Mouse (Mus musculus): ENCODE measurements around the gene Hist1h1t.
A peak's percentile ranks its signal among the peaks of the same experiment; 100 is the strongest.

Gene Hist1h1t

DNA sequence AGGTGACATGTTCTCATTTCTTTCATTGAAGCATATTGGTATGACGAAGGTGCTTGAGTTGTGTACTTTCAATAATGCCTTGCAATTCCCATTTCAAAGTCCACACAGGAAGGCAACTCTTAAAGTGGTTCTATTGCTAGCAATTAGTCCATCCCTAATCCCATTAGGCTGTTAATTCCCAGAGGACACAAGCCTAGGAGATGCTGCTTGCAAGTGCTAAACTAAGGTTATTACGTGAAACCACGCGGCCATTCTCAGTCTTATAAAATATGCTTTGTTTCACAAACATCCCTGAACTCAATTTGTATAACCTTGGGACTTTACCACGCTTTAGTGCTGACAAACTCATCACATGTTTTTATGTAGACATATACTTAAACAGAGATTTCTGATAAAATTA lies 41.5 kb downstream of the Hist1h1t start:
- DNase-seq (ENCODE audit: low read depth, low spot score) = no peak

- DNase-seq (ENCODE audit: low read depth, low spot score) = no peak
Observed at GRCm38 (mm10) chr13:23738041-23738440, 42.4 kb downstream of the Hist1h1t start.

DNA sequence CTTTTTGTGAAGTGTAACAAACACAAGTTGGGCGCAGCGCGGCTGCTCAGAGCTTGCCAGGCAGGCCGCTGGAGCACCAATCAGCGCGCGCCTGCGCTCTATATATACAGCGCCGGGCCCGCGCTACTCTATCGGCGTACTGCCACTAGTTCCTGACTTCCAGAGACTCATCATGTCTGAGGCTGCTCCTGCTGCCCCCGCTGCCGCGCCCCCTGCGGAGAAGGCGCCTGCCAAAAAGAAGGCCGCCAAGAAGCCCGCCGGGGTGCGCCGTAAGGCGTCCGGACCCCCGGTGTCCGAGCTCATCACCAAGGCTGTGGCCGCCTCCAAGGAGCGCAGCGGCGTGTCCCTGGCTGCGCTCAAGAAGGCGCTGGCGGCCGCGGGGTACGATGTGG lies 43.1 kb downstream of the Hist1h1t start, which contains the start of gene Hist1h1c:
Gene Hist1h1c (plus strand): TSS at position 132 of the 392 bp plus-strand sequence.
- DNase-seq (ENCODE audit: low read depth, low spot score) = peak; percentile 68

GRCm38 (mm10) chr13:23739069-23739921 lies 43.7 kb downstream of the Hist1h1t start:
- DNase-seq (ENCODE audit: low read depth, low spot score) = peak; percentile 82

GRCm38 (mm10) chr13:23739922-23740252 lies 44.3 kb downstream of the Hist1h1t start:
- DNase-seq (ENCODE audit: low read depth, low spot score) = no peak

DNA sequence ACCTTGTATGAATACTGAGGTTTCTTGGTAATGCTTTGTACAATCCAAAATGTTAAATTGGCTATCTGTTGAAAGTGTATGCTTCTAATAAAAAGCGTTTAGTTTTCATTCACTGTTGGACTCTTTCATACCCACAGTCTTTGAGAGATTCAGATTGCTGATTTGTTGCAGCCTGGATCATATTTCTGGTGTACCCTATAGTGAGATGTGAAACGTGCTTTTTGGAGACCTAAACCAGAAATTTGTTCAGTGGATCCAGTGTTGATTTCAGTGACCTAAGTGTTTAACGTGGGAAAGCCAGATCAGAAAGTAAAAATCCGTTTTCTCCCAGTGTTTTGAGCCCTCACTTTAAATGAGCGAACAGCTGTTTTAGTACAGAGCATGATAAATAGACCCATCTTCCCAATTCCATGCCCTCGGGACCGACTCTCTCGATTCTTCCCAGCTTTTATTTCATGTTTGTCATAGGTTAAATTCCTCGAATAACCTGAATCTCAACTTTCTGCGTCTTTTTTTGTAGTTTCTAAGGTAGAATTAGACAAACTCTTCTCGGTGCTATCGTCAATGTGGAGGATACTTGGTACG lies 44.7 kb downstream of the Hist1h1t start:
- no peak for DNase-seq (ENCODE audit: low read depth, low spot score)

DNA sequence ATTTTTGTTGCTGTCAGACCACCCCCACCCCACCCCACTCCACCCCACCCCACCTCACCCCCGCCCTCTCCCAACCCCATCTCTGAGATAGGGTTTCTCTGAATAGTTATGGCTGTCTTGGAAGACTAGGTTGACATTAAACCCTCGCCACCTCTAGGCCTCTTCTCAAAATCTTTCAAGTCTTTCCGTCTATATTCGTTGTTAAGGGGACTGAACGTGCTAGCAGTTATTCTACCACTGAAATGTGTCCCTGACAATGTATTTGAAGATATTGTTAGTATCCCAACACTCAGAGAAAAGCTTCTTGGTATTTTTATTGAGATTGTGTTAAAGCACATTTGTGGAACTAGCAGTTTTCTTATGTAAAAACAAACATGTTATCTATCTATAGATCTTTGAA lies 45.3 kb downstream of the Hist1h1t start:
- no peak for DNase-seq (ENCODE audit: low read depth, low spot score)

DNA sequence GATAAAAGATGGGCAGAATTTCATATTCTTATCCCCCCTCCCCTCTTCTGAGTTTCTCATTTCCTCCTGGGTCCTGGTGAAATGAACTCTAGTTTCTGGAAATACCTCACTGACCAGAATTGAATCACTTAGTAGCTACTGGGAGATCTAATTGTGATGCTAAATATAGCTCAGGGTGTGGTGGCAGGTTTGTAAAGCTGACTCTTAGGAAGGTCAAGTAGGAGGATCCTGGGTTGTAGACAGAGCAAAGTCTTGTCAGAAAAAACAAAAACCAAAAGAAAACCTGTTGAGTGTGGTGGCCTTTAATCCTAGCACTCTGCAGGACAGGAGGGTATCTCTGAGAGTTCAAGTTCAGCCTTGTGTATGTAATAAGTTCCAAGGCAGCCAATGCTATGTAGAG lies 46.4 kb downstream of the Hist1h1t start:
- no peak for DNase-seq (ENCODE audit: low read depth, low spot score)

- DNase-seq (ENCODE audit: low read depth, low spot score) = no peak
Observed at GRCm38 (mm10) chr13:23743215-23743614, 47.6 kb downstream of the Hist1h1t start.

DNA sequence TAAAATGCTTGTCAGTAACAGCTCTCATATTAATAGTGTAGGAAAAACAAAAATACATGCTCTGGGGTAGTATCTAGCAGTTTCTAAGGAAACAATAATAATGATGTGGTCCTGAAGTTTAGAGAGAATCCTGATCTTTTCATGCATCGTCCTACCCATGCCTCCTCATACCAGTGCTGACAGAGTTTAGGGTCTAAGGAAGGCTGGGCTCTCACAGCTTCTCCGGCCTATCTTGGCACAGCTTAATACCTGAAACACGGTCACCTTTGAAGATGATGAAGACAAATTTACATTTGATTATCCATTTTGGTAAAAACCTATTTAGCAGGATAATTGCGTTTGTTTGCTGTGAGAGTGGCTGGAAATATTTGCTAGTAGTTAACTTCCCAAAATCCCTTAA lies 48.3 kb downstream of the Hist1h1t start:
- no peak for DNase-seq (ENCODE audit: low read depth, low spot score)

GRCm38 (mm10) chr13:23744421-23745380 lies 49.1 kb downstream of the Hist1h1t start:
- DNase-seq (ENCODE audit: low read depth, low spot score) = no peak

DNA sequence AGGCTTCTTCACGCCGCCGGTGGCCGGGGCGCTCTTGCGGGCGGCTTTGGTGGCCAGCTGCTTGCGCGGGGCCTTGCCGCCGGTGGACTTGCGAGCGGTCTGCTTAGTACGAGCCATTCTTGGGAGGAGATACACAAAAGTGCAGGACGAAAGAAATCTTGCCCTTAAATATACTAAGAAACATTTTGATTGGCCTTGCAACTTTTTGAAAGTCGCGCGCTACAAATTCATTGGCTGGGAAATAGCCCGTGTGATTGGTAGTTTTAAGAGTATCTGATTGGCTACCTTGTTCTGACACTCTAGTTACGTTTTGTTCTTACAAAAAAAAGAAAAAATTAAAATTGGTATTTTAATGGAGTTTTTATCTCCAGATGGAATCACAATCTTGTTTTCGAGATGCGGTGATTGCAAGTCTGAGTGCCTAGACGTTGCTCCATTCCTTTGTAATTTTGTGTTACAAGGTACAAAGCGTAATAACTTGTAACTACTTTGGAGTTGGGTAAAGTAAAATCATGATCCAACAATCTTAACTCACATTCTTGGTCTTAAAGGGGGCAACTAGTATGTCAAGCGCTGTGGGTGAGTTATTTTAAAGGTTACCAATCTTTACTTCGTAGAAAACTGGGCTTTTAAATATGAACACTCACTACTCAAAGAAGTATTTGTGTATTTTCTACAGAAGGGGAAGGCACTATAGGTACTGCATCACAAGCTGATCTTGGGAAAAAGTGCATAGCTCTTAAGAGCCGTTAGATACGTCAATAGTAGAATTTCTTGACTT lies 50.0 kb downstream of the Hist1h1t start, which contains the start of gene Hist1h3c:
Gene Hist1h3c (minus strand): TSS at position 222 of the 781 bp plus-strand sequence.
- peak; percentile 73 for DNase-seq (ENCODE audit: low read depth, low spot score)
